Mouse (Mus musculus): ENCODE results near the gene Sval2. TPM values are rescaled to one million over a fixed set of nuclear protein-coding genes. Genes with fewer than 3 reads are reported as not detected.

The Sval2 gene
- not detected in 2 replicates for polyA plus RNA-seq (2016; fragmentation: Nextera tagmentation; extraction: Ambion mirVana)

GRCm38 (mm10) chr6:41852689-41853088 is at the start of gene Sval2:
TSS of gene Sval2 (plus strand) at chr6:41852989.
- no peaks in the 10 kb centered on the region for H3K9me3 ChIP-seq
- no peak for DNase-seq (ENCODE audit: low spot score)
- no peak within 1 kb of the TSS for H3K4me3 ChIP-seq
- no peaks in the 10 kb centered on the region for H3K4me1 ChIP-seq
- WGBS, result 71% methylated on average over 3 of the region's 3 CpGs
- H3K36me3 ChIP-seq, result no peaks in the 10 kb centered on the region
- no peaks in the 10 kb centered on the region for H3K27me3 ChIP-seq (ENCODE audit: insufficient read depth, poor library complexity, severe bottlenecking)
- no peak within 1 kb of the TSS for H3K27ac ChIP-seq

- Histone ChIP-seq H3K9me3 (no peaks in the 10 kb centered on the region), H3K4me3 (no peak overlapping the region), H3K27ac (no peak overlapping the region), H3K4me1 (no peaks in the 10 kb centered on the region), H3K27me3 (ENCODE audit: insufficient read depth, poor library complexity, severe bottlenecking) (no peaks in the 10 kb centered on the region), H3K36me3 (no peaks in the 10 kb centered on the region)
- no peak for DNase-seq (ENCODE audit: low spot score)
These were observed 28.7 kb upstream of the Sval2 start for GRCm38 (mm10) chr6:41824086-41824485.

- H3K4me3 ChIP-seq, result no peak overlapping the region
- 79% methylated on average over 2 of the region's 2 CpGs for WGBS
These were observed 23.3 kb upstream of the Sval2 start for GRCm38 (mm10) chr6:41829516-41829915.

GRCm38 (mm10) chr6:41847235-41847634 is 5.6 kb upstream of the Sval2 start, which contains the start of gene Pip:
TSS of gene Pip (plus strand) at chr6:41847535.
- DNase-seq (ENCODE audit: low spot score), result no peak
- 76% methylated on average over 2 of the region's 2 CpGs for WGBS
- H3K9me3 ChIP-seq, result no peaks in the 10 kb centered on the region
- H3K36me3 ChIP-seq, result no peaks in the 10 kb centered on the region
- H3K4me1 ChIP-seq, result no peaks in the 10 kb centered on the region
- no peak within 1 kb of the TSS for H3K27ac ChIP-seq
- H3K4me3 ChIP-seq, result no peak within 1 kb of the TSS
- H3K27me3 ChIP-seq (ENCODE audit: insufficient read depth, poor library complexity, severe bottlenecking), result no peaks in the 10 kb centered on the region

More at GRCm38 (mm10) chr6:41829516-41829915, 23.3 kb upstream of the Sval2 start:
- Histone ChIP-seq H3K27me3 (ENCODE audit: insufficient read depth, poor library complexity, severe bottlenecking) (no peaks in the 10 kb centered on the region), H3K36me3 (no peaks in the 10 kb centered on the region), H3K4me1 (no peaks in the 10 kb centered on the region), H3K27ac (no peak overlapping the region), H3K9me3 (no peaks in the 10 kb centered on the region)
- no peak for DNase-seq (ENCODE audit: low spot score)

- Histone ChIP-seq H3K4me3 (no peak overlapping the region), H3K36me3 (no peaks in the 10 kb centered on the region), H3K4me1 (no peaks in the 10 kb centered on the region), H3K27ac (no peak overlapping the region), H3K9me3 (no peaks in the 10 kb centered on the region), H3K27me3 (ENCODE audit: insufficient read depth, poor library complexity, severe bottlenecking) (no peaks in the 10 kb centered on the region)
- no peak for DNase-seq (ENCODE audit: low spot score)
- WGBS, result 70% methylated on average over 2 of the region's 2 CpGs
These were observed 11.2 kb downstream of the Sval2 start for GRCm38 (mm10) chr6:41864038-41864437.

- no peaks in the 10 kb centered on the region for H3K9me3 ChIP-seq
- no peak overlapping the region for H3K27ac ChIP-seq
- no peak overlapping the region for H3K4me3 ChIP-seq
- WGBS, result 77% methylated on average over 5 of the region's 5 CpGs
- DNase-seq (ENCODE audit: low spot score), result no peak
- H3K27me3 ChIP-seq (ENCODE audit: insufficient read depth, poor library complexity, severe bottlenecking), result no peaks in the 10 kb centered on the region
- H3K36me3 ChIP-seq, result no peaks in the 10 kb centered on the region
- no peaks in the 10 kb centered on the region for H3K4me1 ChIP-seq
These were observed 58.8 kb downstream of the Sval2 start for GRCm38 (mm10) chr6:41911625-41912024.

Other genes starting within 250 kb of the Sval2 start
- gene Ephb6, start 247.5 kb upstream of the Sval2 start, polyA plus RNA-seq (2016; fragmentation: Nextera tagmentation; extraction: Ambion mirVana), result 5.1 and 6.2 TPM in 2 replicates
- 0.11 and 0.41 TPM in 2 replicates for gene Trpv6, start 216.6 kb upstream of the Sval2 start, polyA plus RNA-seq (2016; fragmentation: Nextera tagmentation; extraction: Ambion mirVana)
- gene Trpv5, start 172.2 kb upstream of the Sval2 start, polyA plus RNA-seq (2016; fragmentation: Nextera tagmentation; extraction: Ambion mirVana), result not detected in 2 replicates
- not detected in 2 replicates for gene Llcfc1, start 168.6 kb upstream of the Sval2 start, polyA plus RNA-seq (2016; fragmentation: Nextera tagmentation; extraction: Ambion mirVana)
- gene Kel, start 148.7 kb upstream of the Sval2 start, polyA plus RNA-seq (2016; fragmentation: Nextera tagmentation; extraction: Ambion mirVana), result 21.0 and 28.3 TPM in 2 replicates
- gene Olfr459, start 77.8 kb upstream of the Sval2 start, polyA plus RNA-seq (2016; fragmentation: Nextera tagmentation; extraction: Ambion mirVana), result not detected in 2 replicates
- gene Pip, start 5.5 kb upstream of the Sval2 start, polyA plus RNA-seq (2016; fragmentation: Nextera tagmentation; extraction: Ambion mirVana), result not detected in 2 replicates
- gene Sval1, start 98.6 kb downstream of the Sval2 start, polyA plus RNA-seq (2016; fragmentation: Nextera tagmentation; extraction: Ambion mirVana), result not detected in 2 replicates
- gene Sval3, start 115.2 kb downstream of the Sval2 start, polyA plus RNA-seq (2016; fragmentation: Nextera tagmentation; extraction: Ambion mirVana), result not detected in 2 replicates
- gene Sva, start 185.4 kb downstream of the Sval2 start, polyA plus RNA-seq (2016; fragmentation: Nextera tagmentation; extraction: Ambion mirVana), result not detected in 2 replicates

All from heart, embryonic 10.5 days (tissue).